Mouse (Mus musculus) cerebellum, adult 18-20 months (tissue): Measurements from ENCODE around the gene Gas2.

Experiments used
- DNase-seq, 2 experiments: peaks; one replicate each; pipeline ENCODE4 v3.0.0; 2021

Gas2 gene

DNA sequence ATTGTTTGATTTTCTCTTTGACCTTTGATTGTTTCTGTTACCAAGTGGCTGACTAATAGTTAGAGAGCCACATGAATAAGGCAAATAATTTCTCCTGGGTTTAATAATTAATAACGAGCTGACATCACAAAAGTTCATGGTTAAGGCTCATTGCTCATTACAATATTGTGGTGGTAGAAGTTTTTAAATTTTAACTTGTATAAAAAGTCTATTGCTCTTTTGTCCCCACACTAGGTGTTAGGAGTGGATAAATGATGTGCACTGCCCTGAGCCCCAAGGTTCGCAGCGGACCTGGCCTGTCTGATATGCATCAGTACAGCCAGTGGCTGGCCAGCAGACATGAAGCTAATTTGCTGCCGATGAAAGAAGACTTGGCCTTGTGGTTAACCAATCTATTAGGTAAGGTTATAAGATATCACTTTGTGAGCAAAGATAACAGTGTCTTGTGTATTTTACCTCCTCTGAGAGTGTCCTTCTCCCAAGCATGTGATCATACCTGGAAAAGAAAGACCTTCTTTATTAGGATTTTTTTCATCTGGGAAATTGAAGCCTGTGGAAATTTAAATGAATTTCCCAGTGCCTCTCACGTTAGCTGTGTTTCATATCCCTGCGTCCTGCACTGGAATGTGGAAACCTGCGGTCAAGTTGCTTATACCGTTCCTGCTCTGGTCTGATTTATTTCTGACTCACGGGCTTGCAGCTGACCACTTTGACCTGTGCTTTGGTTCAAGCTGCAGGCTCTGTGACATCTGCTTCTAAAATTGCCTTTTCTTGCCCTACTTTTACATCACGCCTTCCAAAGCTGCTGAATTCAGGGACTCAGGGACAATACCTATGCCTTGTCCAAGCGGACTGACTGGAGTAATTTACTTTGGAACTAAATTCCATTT lies 26.1 kb downstream of the Gas2 start:
- DNase-seq, result peak in 1 of 2 experiments; percentile 1

DNA sequence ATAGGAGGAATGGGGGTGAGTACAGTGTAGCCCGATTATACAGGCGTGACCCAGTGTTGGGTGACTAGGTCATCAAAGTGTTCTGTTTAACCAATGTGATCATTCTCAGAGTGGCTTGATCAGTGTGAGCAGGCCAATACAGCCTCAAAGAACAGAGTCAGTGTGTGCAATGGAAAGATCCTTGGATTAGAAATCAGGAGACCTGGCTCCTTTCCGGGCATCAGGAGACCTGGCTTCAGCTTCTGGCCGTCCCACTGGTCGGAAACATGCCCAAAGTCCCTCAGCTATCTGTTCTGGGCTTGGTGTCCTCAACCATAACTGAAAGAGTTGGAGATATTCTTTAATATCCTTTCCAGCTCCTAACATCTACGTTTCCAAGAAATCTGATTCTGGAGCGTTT lies 27.8 kb downstream of the Gas2 start:
- no peak for DNase-seq

DNA sequence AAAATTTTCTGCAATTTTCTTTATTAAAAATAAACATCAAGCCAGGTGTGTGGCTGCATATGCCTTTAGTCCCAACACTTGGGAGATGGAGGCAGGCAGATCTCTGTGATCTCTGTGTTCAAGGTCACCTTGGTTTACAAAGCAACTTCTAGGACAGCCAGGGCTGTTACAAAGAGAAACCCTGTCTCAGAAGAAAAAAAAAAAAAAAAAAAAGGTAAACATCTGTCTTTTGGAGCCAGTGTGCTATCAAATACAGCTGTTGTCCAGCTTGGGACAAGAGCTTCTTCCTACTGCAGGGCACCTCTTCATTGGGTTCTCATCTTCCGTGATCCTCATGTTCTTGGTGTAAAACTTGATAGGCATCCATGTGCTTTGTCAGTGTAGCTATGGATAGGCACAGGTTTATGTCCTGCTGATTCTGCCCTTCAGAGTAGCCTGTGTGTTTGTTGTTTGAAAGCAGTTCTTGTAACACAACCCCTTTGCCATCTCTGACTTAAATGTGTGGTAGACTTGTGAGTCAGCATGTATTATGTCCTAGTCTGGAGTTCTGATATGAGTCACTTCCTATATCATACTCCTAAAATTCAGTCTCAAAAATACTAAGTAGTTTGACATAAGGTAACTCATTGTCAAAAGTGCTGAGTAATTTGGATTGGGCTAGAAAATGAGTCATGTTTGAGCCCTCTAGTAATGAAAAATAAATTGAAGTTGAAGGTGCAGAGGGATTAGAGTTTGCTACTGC lies 30.6 kb downstream of the Gas2 start:
- no peak for DNase-seq

DNA sequence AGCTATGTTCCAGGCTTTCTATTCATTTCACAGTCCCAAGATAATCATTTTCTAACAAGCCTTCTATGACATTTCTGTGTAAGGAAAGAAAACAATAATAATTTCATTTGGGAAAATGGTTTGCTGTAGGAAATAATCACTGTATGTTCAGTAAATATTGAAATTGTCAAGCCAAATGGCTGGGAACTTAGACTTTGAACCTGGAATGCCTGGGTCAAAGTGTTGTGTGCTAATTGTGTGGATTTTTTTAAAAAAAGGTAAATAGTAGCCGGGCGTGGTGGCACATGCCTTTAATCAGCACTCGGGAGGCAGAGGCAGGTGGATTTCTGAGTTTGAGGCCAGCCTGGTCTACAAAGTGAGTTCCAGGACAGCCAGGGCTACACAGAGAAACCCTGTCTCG lies 31.2 kb downstream of the Gas2 start:
- DNase-seq, result no peak

GRCm38 (mm10) chr7:51894133-51894801 lies 32.5 kb downstream of the Gas2 start:
- no peak for DNase-seq

DNA sequence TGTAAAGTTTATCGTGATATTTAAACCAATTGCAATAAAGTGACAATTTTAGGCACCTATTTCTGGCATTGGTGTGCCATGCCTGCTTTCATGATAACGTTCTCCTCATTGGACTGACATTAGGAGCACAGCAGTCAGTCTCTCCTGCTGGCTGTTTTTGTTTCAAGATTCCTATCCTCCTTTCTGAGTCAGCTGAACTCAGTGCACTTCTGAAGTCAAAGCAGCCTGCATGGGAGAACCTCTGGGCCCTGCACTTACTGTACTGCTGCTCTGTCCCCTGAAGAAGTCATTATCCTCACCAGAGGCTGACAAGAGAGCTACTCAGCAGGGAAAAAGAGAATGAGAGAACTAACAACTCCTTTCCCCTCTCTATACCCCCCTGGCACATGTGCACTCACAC lies 33.1 kb downstream of the Gas2 start:
- DNase-seq, result no peak

GRCm38 (mm10) chr7:51899066-51899465 lies 37.3 kb downstream of the Gas2 start:
- DNase-seq, result no peak

GRCm38 (mm10) chr7:51913292-51914050 lies 51.7 kb downstream of the Gas2 start:
- DNase-seq, result peak in 1 of 2 experiments; percentile 29

GRCm38 (mm10) chr7:51914132-51914531 lies 52.3 kb downstream of the Gas2 start:
- no peak for DNase-seq

DNA sequence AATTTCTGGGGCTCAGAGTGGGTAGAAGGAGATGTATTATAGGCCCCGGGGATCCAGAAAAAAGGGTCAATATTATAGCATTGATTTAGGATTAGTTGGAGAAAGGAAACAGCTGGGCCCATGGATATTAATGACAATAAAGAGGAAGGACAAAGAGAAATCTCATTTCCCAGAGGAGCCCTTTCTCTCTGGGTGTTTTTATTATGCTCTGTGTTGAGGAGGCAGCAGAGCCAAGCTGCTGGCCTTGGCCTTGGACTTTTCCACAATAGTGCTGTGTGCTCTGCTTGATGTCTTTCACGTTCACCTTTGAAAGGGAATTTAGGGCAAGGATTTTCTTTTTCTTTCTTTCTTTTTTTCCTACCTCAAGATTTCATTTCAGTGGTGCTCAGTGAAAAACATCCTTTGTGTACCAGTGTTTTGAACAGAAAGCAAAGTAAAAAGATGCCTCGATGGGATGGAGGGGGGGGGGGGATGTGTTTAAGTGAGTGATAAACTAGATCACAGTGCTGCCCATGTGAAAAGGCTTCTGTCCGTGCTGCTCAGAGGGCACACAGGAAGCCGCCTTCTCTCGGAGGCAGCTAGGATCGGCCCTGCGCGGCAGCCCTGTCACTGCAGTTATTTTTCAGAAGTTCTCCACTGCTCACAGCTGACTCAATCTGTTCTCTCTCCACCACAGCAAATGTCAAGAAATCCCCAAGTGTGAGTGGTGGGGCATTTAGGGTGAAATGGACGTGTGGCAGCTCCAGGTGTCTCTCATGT lies 67.1 kb downstream of the Gas2 start:
- no peak for DNase-seq

DNA sequence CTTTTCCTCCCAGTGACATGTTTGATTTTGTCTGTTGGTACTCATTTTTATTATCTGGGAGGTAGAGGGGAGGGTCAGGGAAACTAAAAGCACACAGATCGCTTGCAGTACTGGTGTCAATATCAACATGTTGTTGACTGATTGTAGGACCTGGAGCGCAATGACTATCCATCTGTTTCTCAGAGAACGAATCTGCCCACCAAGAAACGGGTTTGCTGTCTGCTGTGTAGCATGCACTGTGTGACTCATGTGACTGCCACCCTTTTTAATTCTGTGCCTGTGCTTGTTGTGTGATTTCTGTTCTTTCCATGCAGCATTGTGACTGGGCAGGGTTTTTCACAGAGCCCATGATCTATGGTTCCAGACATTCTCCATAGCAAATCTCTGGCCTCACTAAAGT lies 69.4 kb downstream of the Gas2 start:
- DNase-seq, result no peak

DNA sequence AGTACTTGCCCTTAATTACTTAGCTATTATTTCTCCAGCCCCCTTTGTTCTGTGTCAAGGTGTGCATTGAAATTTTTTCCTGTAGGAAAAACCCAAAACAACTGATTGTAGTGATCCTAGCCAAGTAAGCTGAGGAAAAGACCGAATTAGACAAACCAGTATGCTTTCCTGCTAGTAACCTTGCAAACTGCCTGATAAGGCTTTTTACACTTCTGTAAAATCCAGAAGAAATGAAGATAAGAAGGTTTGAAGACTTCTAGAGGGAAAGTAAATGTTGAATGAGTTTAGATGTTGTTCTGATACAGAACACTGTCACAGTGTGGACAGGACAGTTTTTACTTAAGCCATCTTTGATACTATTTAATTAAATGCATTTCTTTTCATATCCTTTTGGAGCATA lies 75.5 kb downstream of the Gas2 start:
- no peak for DNase-seq

DNA sequence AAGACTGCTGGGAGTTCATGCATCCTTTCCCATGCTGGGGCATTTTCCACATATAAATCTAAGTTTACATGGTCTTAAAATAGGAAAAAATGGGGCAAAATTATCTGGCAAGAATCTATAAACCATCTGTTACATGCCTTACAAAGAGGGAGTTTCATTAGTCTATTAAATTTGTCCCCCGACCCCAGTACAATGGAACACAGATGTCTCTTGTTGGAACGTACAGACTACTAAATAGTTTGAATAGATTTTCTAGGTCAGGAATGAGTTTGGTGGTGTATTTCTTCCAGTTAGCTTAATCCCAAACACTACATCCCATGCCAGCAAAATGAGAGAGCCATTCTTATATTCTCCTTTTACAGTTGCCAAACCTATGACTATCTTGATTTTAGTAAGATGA lies 78.6 kb downstream of the Gas2 start:
- DNase-seq, result no peak

- no peak for DNase-seq
Observed at GRCm38 (mm10) chr7:51955424-51956041, 93.7 kb downstream of the Gas2 start.

- no peak for DNase-seq
Observed at GRCm38 (mm10) chr7:51957766-51958165, 96.0 kb downstream of the Gas2 start.

DNA sequence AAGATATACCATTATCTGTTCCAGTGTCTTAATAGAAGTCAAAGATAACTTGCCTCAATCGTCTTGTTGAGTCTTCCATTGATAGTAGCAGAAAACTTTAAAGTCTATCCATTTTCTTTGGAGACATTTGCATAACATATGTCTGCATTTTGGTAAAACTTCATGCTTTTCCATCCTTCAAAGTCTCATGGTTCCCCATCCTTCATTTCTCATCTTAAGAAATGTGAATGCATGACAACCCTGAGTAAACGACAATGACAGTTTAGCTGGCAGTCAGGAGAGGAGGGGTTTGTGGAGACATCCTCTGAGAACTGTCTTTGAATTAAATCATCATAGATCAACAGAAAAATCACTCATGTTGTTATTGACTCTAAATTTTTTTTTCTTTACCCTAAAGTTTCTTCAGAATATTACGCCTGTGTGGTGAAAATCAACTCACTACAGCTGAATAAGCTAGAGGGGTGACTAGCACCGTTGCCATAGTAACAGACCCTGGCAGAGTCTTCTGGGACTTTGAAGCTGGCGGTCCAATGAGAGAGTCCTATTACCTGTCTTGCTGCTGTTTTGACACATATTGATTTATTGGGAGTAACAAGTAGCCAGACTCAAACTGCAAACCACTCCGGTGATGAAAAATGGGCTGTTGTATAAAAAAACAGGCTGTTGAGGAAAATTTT lies 99.0 kb downstream of the Gas2 start:
- no peak for DNase-seq

- DNase-seq, result no peak
Observed at GRCm38 (mm10) chr7:51962219-51962952, 100.6 kb downstream of the Gas2 start.

GRCm38 (mm10) chr7:51964681-51965080 lies 102.9 kb downstream of the Gas2 start:
- DNase-seq, result no peak

- no peak for DNase-seq
Observed at GRCm38 (mm10) chr7:51967581-51967980, 105.8 kb downstream of the Gas2 start.

GRCm38 (mm10) chr7:51969379-51969778 lies 107.6 kb downstream of the Gas2 start:
- no peak for DNase-seq
